Mouse (Mus musculus) activated CD4-positive, CD25-positive, alpha-beta regulatory T cell, adult 9 weeks (primary cell): ENCODE data around the gene Fmo4. TPM values are rescaled to one million over a fixed set of nuclear protein-coding genes. Genes with fewer than 3 reads are reported as not detected.

Source experiments
- polyA plus RNA-seq: library from polyadenylated mRNA; unstranded; fragments of 100-300 nt; shearing (Covaris generic); gene quantifications from one replicate; pipeline ENCODE4 v1.2.1, GENCODE M21; 2017

Gene Fmo4
- polyA plus RNA-seq, result not detected

GRCm38 (mm10) chr1:162813836-162814156 lies at the start of gene Fmo4:
Gene Fmo4, minus strand, starts transcription at chr1:162813972.

Other genes starting within 250 kb of the Fmo4 start
- gene Vamp4, start 243.5 kb downstream of the Fmo4 start, polyA plus RNA-seq, result 101 TPM
- gene Myoc, start 174.8 kb downstream of the Fmo4 start, polyA plus RNA-seq, result not detected
- not detected for gene Myocos, start 155.8 kb downstream of the Fmo4 start, polyA plus RNA-seq
- gene Prrc2c, start 73.4 kb downstream of the Fmo4 start, polyA plus RNA-seq, result 275 TPM
- not detected for gene Fmo1, start 52.6 kb upstream of the Fmo4 start, polyA plus RNA-seq
- gene Fmo2, start 84.8 kb upstream of the Fmo4 start, polyA plus RNA-seq, result not detected
- gene Fmo6, start 123.5 kb upstream of the Fmo4 start, polyA plus RNA-seq, result not detected
- not detected for gene Fmo3, start 170.6 kb upstream of the Fmo4 start, polyA plus RNA-seq